Mouse (Mus musculus) heart, adult 2 months (tissue): ENCODE measurements at regions not wholly inside any gene's neighbourhood (a gene's known extent, or its start where the extent isn't known, plus 50 kb on each side); places are given as distances from the start of the nearest gene placed in this dataset.

Source experiments
- DNase-seq, 2 experiments: peaks; one replicate each; pipeline ENCODE4 v3.0.0; 2021
- H3K27ac ChIP-seq: fragments of 200-600 bp; 2 replicates; pipeline ENCODE4 v1.8.1; 2022
- H3K27me3 ChIP-seq: fragments of 200-500 bp; 2 replicates; pipeline ENCODE4 v1.6.1; 2012; ENCODE audit warnings: mild to moderate bottlenecking, low read length, inconsistent platforms, mixed read lengths; ENCODE audit not compliant: control insufficient read depth, insufficient read depth
- H3K36me3 ChIP-seq: fragments of 200-500 bp; 2 replicates; pipeline ENCODE4 v1.6.1; 2012; ENCODE audit warnings: low read length, inconsistent platforms; ENCODE audit not compliant: control insufficient read depth, insufficient read depth
- H3K4me1 ChIP-seq: fragments of 200-500 bp; 2 replicates; pipeline ENCODE4 v1.6.1; 2011; ENCODE audit warnings: low read length; ENCODE audit not compliant: control insufficient read depth, insufficient read depth
- H3K4me3 ChIP-seq: fragments of 200-600 bp; 2 replicates; pipeline ENCODE4 v1.8.1; 2022
- H3K79me2 ChIP-seq: fragments of 200-500 bp; replicated peaks from 2 replicates; pipeline ENCODE4 v1.6.1; 2012; ENCODE audit warnings: mild to moderate bottlenecking, inconsistent platforms, low read length, moderate library complexity, mixed read lengths; ENCODE audit not compliant: control insufficient read depth, insufficient read depth
- H3K9ac ChIP-seq: fragments of 200-500 bp; 2 replicates; pipeline ENCODE4 v1.6.1; 2012; ENCODE audit warnings: low read depth, mild to moderate bottlenecking, control low read depth, inconsistent platforms, low read length, mixed read lengths
- CTCF ChIP-seq: fragments of 200-600 bp; IDR thresholded peaks from 2 replicates; pipeline ENCODE4 v1.8.1; 2022; ENCODE audit warnings: antibody characterized with exemption, mild to moderate bottlenecking, moderate library complexity
- EP300 ChIP-seq: fragments of 200-500 bp; IDR thresholded peaks from 2 replicates; pipeline ENCODE4 v1.6.1; 2011; ENCODE audit warnings: low read depth, low read length, control low read depth; ENCODE audit not compliant: insufficient read depth
- POLR2A ChIP-seq: fragments of 200-500 bp; IDR thresholded peaks from 2 replicates; pipeline ENCODE4 v1.6.1; 2011; ENCODE audit warnings: mild to moderate bottlenecking, low read depth, low read length, control low read depth; ENCODE audit not compliant: insufficient read depth
- WGBS: fragments of 180-500 bp; shearing (Covaris S2); methylation state at CpG from one replicate; pipeline ENCODE4 v1.1.7; 2018; 5-methylcytosine and 5-hydroxymethylcytosine counted together
- intact Hi-C: fragments of 180-260 bp; cut with DNase I; formaldehyde crosslinking; loops from one replicate; pipeline ENCODE4 v1.15.1; 2025

DNA sequence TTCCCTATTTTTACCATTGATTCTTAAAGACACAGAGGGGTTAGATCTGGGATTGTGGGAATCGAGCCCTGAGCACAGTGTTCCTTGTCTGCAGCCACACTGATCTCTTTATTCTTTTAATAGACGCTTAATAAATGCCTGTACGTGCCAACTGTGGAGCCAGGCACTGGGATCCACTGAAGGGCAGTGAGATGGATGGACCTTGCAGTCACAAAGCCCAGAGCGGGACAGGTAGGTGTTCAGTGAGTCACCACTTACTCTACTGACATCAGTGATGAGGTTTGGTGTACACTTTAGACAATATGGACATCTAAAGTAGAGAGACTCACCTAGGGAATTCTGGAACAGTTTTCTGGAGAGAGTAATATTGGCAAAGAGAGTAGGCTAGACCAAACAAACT is 56.8 kb upstream of the Cnih3 start:
- Histone ChIP-seq H3K79me2 (no peaks in the 10 kb centered on the region), H3K36me3 (no peaks in the 10 kb centered on the region), H3K4me1 (no peaks in the 10 kb centered on the region), H3K4me3 (no peak overlapping the region), H3K9ac (no peak overlapping the region), H3K27ac (no peak overlapping the region), H3K27me3 (no peaks in the 10 kb centered on the region)
- TF ChIP-seq POLR2A (no peak), EP300 (no peak), CTCF (no peak)
- DNase-seq: no peak
- intact Hi-C loops: no loop called here
- WGBS: 75% methylated on average over 4 of the region's 4 CpGs

- Histone ChIP-seq H3K4me1 (no peaks in the 10 kb centered on the region), H3K36me3 (no peaks in the 10 kb centered on the region), H3K79me2 (no peaks in the 10 kb centered on the region), H3K27ac (no peak overlapping the region), H3K27me3 (no peaks in the 10 kb centered on the region), H3K4me3 (no peak overlapping the region), H3K9ac (no peak overlapping the region)
- intact Hi-C loops: no loop called here
- 60% methylated on average over 5 of the region's 5 CpGs for WGBS
- TF ChIP-seq CTCF: no peak
- no peak for TF ChIP-seq EP300
- no peak for TF ChIP-seq POLR2A
- DNase-seq: no peak
Measured at GRCm38 (mm10) chr1:181298063-181298462, 54.4 kb upstream of the Cnih3 start.

GRCm38 (mm10) chr1:181299075-181299665 is 53.3 kb upstream of the Cnih3 start:
- Histone ChIP-seq H3K4me3 (no peak overlapping the region), H3K27ac (no peak overlapping the region), H3K27me3 (no peaks in the 10 kb centered on the region), H3K4me1 (no peaks in the 10 kb centered on the region), H3K36me3 (no peaks in the 10 kb centered on the region), H3K79me2 (no peaks in the 10 kb centered on the region), H3K9ac (no peak overlapping the region)
- no peak for DNase-seq
- WGBS: 81% methylated on average over 14 of the region's 14 CpGs
- TF ChIP-seq EP300 (no peak), POLR2A (no peak), CTCF (no peak)
- intact Hi-C loops: no loop called here

- intact Hi-C loops: no loop called here
- Histone ChIP-seq H3K79me2 (no peaks in the 10 kb centered on the region), H3K36me3 (no peaks in the 10 kb centered on the region), H3K4me1 (no peaks in the 10 kb centered on the region), H3K27ac (no peak overlapping the region), H3K27me3 (no peaks in the 10 kb centered on the region), H3K9ac (no peak overlapping the region), H3K4me3 (no peak overlapping the region)
- TF ChIP-seq POLR2A (no peak), EP300 (no peak), CTCF (no peak)
- no peak for DNase-seq
- WGBS: 84% methylated on average over 6 of the region's 6 CpGs
Measured at GRCm38 (mm10) chr1:181299826-181300225, 52.6 kb upstream of the Cnih3 start.

- intact Hi-C loops: no loop called here
- 92% methylated on average over 17 of the region's 17 CpGs for WGBS
Measured at GRCm38 (mm10) chr1:181302151-181302550, 50.3 kb upstream of the Cnih3 start.

More at GRCm38 (mm10) chr1:181302151-181302550, 50.3 kb upstream of the Cnih3 start:
- no peak for TF ChIP-seq CTCF
- TF ChIP-seq EP300: no peak
- TF ChIP-seq POLR2A: no peak
- no peaks in the 10 kb centered on the region for H3K36me3 ChIP-seq
- no peaks in the 10 kb centered on the region for H3K27me3 ChIP-seq
- H3K79me2 ChIP-seq: no peaks in the 10 kb centered on the region
- no peaks in the 10 kb centered on the region for H3K4me1 ChIP-seq
- no peak overlapping the region for H3K27ac ChIP-seq
- no peak for DNase-seq
- no peak overlapping the region for H3K9ac ChIP-seq
- no peak overlapping the region for H3K4me3 ChIP-seq
